Mouse (Mus musculus) embryonic facial prominence, embryonic 14.5 days (tissue): Measurements from ENCODE around the gene Plxna2. TPM values are rescaled to one million over a fixed set of nuclear protein-coding genes. Genes with fewer than 3 reads are reported as not detected.

ENCODE experiments used
- ATAC-seq: fragments of 200-750 bp; cut with Nextera tagmentation; 2 replicates; pipeline ENCODE4 v1.8.0; 2017; ENCODE audit warnings: low read depth, moderate number of reproducible peaks, moderate TSS enrichment
- DNase-seq: peaks from one replicate; pipeline ENCODE4 v3.0.0-alpha.2; 2015; ENCODE audit warnings: low spot score
- H3K27ac ChIP-seq: fragments of 300-500 bp; sonication (generic); replicated peaks from 2 replicates; pipeline ENCODE4 v1.5.1; 2014; ENCODE audit warnings: low read depth, mild to moderate bottlenecking, low read length, moderate library complexity
- H3K27me3 ChIP-seq: fragments of 300-500 bp; sonication (generic); replicated peaks from 2 replicates; pipeline ENCODE4 v1.6.1; 2014; ENCODE audit warnings: low read length; ENCODE audit not compliant: control insufficient read depth, insufficient read depth
- H3K36me3 ChIP-seq: fragments of 300-500 bp; sonication (generic); 2 replicates; pipeline ENCODE4 v1.6.1; 2014; ENCODE audit warnings: low read length, mixed read lengths; ENCODE audit not compliant: control insufficient read depth, insufficient read depth
- H3K4me1 ChIP-seq: fragments of 300-500 bp; sonication (generic); 2 replicates; pipeline ENCODE4 v1.6.1; 2014; ENCODE audit warnings: antibody characterized with exemption, low read length; ENCODE audit not compliant: control insufficient read depth, insufficient read depth
- H3K4me2 ChIP-seq: fragments of 300-500 bp; sonication (generic); 2 replicates; pipeline ENCODE4 v1.6.1; 2014; ENCODE audit warnings: low read depth, mild to moderate bottlenecking, low read length, moderate library complexity, mixed read lengths
- H3K4me3 ChIP-seq: fragments of 300-500 bp; sonication (generic); 2 replicates; pipeline ENCODE4 v1.5.1; 2014; ENCODE audit warnings: low read depth, mild to moderate bottlenecking, low read length
- H3K9ac ChIP-seq: fragments of 300-500 bp; sonication (generic); 2 replicates; pipeline ENCODE4 v1.6.1; 2014; ENCODE audit warnings: low read depth, mild to moderate bottlenecking, low read length, moderate library complexity, mixed read lengths
- H3K9me3 ChIP-seq: fragments of 300-500 bp; sonication (generic); 2 replicates; pipeline ENCODE4 v1.6.1; 2016; ENCODE audit warnings: low read length; ENCODE audit not compliant: control insufficient read depth
- WGBS: fragments of 180-500 bp; shearing (Covaris S2); extraction: QIAGEN DNeasy Blood & Tissue Kit; methylation state at CpG from one replicate; pipeline ENCODE4 v1.1.7; 2014; 5-methylcytosine and 5-hydroxymethylcytosine counted together
- polyA plus RNA-seq: library from polyadenylated mRNA; unstranded; fragments of >200 nt; fragmentation: Nextera tagmentation; extraction: Ambion mirVana; gene quantifications from 2 replicates; pipeline ENCODE4 v1.2.1, GENCODE M21; 2014

The Plxna2 gene
- polyA plus RNA-seq, 1 experiment from 2014 or later: 12.8 TPM

DNA sequence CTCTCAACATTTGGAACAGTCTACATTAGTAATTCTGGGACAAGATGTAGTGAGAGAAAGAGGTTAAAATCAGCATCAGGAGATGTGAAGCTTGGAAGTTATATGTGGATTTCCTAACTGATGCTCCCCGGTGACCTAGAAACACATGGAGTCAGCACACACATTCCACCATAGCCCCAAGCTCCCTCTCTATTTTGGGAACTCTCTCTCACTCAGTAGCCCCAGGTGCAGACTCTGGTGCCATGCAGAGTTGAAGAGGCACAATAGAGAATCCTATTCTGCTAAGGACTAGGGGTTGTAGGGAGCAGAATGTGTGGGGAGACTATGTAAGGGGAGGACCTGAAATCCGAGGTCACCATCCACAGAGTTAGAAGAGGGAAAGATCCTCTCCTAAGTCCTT lies 75.5 kb downstream of the Plxna2 start:
- Histone ChIP-seq H3K27me3 (no peaks in the 10 kb centered on the region), H3K4me2 (no peak overlapping the region), H3K36me3 (no peaks in the 10 kb centered on the region), H3K9ac (no peak overlapping the region), H3K4me1 (peaks cover 3% of the 10 kb centered on the region; the same call in 1 of the 2 replicates), H3K9me3 (no peaks in the 10 kb centered on the region), H3K27ac (no peak overlapping the region), H3K4me3 (no peak overlapping the region)
- 79% methylated on average over 2 of the region's 2 CpGs for WGBS
- DNase-seq: no peak
- no peak for ATAC-seq

DNA sequence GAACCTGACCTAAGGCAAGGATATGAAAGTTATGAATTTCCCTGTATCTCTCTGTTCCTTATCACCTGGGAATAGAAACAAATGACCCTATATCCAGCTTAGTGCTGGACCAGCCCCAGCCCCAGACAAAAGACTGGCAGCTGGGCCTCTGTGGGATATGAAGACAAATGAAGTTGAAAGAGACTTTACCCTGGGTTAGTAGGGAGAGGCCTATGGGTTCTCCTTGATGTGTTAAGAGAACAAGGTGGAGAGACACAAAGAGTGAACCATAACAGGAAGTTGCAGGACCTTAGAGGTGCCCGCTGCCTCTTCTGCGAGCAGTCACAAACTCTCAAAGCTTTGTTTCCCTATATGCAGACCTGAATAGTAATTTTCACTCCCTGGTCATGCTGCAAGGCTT lies 76.8 kb downstream of the Plxna2 start:
- H3K4me2 ChIP-seq: no peak overlapping the region
- peaks cover 3% of the 10 kb centered on the region; the same call in 1 of the 2 replicates for H3K4me1 ChIP-seq
- DNase-seq (no peak), ATAC-seq (no peak)
- H3K36me3 ChIP-seq: no peaks in the 10 kb centered on the region
- no peak overlapping the region for H3K4me3 ChIP-seq
- WGBS: 89% methylated on average over 2 of the region's 2 CpGs
- H3K9me3 ChIP-seq: no peaks in the 10 kb centered on the region
- no peak overlapping the region for H3K9ac ChIP-seq
- no peaks in the 10 kb centered on the region for H3K27me3 ChIP-seq
- H3K27ac ChIP-seq: no peak overlapping the region

- Histone ChIP-seq H3K36me3 (no peaks in the 10 kb centered on the region), H3K4me1 (peaks cover 3% of the 10 kb centered on the region; the same call in 1 of the 2 replicates), H3K4me3 (no peak overlapping the region), H3K9ac (no peak overlapping the region), H3K27me3 (no peaks in the 10 kb centered on the region), H3K27ac (no peak overlapping the region), H3K4me2 (no peak overlapping the region), H3K9me3 (no peaks in the 10 kb centered on the region)
- DNase-seq: no peak
- 73% methylated on average over 2 of the region's 2 CpGs for WGBS
- no peak for ATAC-seq
Measured at GRCm38 (mm10) chr1:194697439-194697838, 79.4 kb downstream of the Plxna2 start.

GRCm38 (mm10) chr1:194699321-194699720 lies 81.3 kb downstream of the Plxna2 start:
- H3K4me1 ChIP-seq: peaks cover 3% of the 10 kb centered on the region; the same call in 1 of the 2 replicates
- H3K36me3 ChIP-seq: no peaks in the 10 kb centered on the region
- 0 out of 2 replicates have a peak, but pooled peaks have one; percentile 18 for ATAC-seq
- no peak overlapping the region for H3K27ac ChIP-seq
- DNase-seq: no peak
- H3K27me3 ChIP-seq: no peaks in the 10 kb centered on the region
- 76% methylated on average over 2 of the region's 3 CpGs for WGBS
- H3K9ac ChIP-seq: no peak overlapping the region
- no peak overlapping the region for H3K4me3 ChIP-seq
- no peaks in the 10 kb centered on the region for H3K9me3 ChIP-seq
- H3K4me2 ChIP-seq: no peak overlapping the region

GRCm38 (mm10) chr1:194703235-194703634 lies 85.2 kb downstream of the Plxna2 start:
- ATAC-seq (no peak), DNase-seq (peak; percentile 42)
- WGBS: 45% methylated on average over 2 of the region's 2 CpGs
- no peaks in the 10 kb centered on the region for H3K9me3 ChIP-seq
- H3K4me2 ChIP-seq: no peak overlapping the region
- no peaks in the 10 kb centered on the region for H3K36me3 ChIP-seq
- H3K27me3 ChIP-seq: no peaks in the 10 kb centered on the region
- H3K9ac ChIP-seq: no peak overlapping the region
- H3K4me1 ChIP-seq: no peaks in the 10 kb centered on the region; the same call in 1 of the 2 replicates
- no peak overlapping the region for H3K27ac ChIP-seq
- H3K4me3 ChIP-seq: no peak overlapping the region

- H3K4me2 ChIP-seq: no peak overlapping the region
- 88% methylated on average over 1 of the region's 1 CpGs for WGBS
- ATAC-seq: no peak
Measured at GRCm38 (mm10) chr1:194704171-194704855, 86.3 kb downstream of the Plxna2 start.

GRCm38 (mm10) chr1:194706566-194706965 lies 88.5 kb downstream of the Plxna2 start:
- Histone ChIP-seq H3K27me3 (no peaks in the 10 kb centered on the region), H3K27ac (no peak overlapping the region), H3K36me3 (no peaks in the 10 kb centered on the region), H3K4me1 (no peaks in the 10 kb centered on the region), H3K9ac (no peak overlapping the region), H3K4me2 (no peak overlapping the region), H3K9me3 (no peaks in the 10 kb centered on the region), H3K4me3 (no peak overlapping the region)
- ATAC-seq (no peak), DNase-seq (no peak)
- WGBS: 72% methylated on average over 2 of the region's 2 CpGs

More at GRCm38 (mm10) chr1:194704171-194704855, 86.3 kb downstream of the Plxna2 start:
- no peaks in the 10 kb centered on the region for H3K4me1 ChIP-seq
- H3K27ac ChIP-seq: no peak overlapping the region
- no peak for DNase-seq
- H3K36me3 ChIP-seq: no peaks in the 10 kb centered on the region
- H3K27me3 ChIP-seq: no peaks in the 10 kb centered on the region
- H3K9me3 ChIP-seq: no peaks in the 10 kb centered on the region
- H3K9ac ChIP-seq: no peak overlapping the region
- no peak overlapping the region for H3K4me3 ChIP-seq

DNA sequence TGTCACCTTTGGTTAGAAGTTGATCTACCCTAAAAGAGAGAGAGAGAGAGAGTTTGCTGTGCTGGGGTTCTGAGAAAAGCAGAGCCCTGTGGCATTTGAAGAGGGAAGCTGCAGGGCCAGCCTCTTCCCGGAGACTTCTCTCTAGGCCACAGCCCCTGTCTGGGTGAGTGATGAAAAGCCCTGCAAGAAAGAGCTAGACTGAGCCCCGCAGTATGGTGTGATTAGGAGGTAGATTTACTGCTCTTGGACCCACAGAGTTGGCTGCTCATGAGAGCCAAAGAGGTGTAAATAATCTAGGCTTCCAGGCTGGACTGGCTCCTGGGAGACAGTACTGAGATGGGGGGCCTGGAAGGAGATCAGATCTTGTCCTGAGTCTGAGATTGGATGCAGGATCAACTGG lies 94.4 kb downstream of the Plxna2 start:
- Histone ChIP-seq H3K27me3 (no peaks in the 10 kb centered on the region), H3K27ac (no peak overlapping the region), H3K4me1 (peaks cover 3% of the 10 kb centered on the region), H3K9ac (no peak overlapping the region), H3K4me2 (no peak overlapping the region), H3K9me3 (no peaks in the 10 kb centered on the region), H3K4me3 (no peak overlapping the region), H3K36me3 (no peaks in the 10 kb centered on the region)
- DNase-seq: no peak
- ATAC-seq: no peak
- WGBS: 75% methylated on average over 2 of the region's 2 CpGs
